Mouse (Mus musculus) A20 (cell line): ENCODE measurements around the gene Sh3rf3.

ENCODE experiments used
- DNase-seq: peaks from one replicate; pipeline ENCODE4 v3.0.0-alpha.2; 2011; ENCODE audit warnings: low read depth, low spot score

The Sh3rf3 gene

GRCm38 (mm10) chr10:58915301-58916245 lies 102.4 kb downstream of the Sh3rf3 start:
- no peak for DNase-seq

DNA sequence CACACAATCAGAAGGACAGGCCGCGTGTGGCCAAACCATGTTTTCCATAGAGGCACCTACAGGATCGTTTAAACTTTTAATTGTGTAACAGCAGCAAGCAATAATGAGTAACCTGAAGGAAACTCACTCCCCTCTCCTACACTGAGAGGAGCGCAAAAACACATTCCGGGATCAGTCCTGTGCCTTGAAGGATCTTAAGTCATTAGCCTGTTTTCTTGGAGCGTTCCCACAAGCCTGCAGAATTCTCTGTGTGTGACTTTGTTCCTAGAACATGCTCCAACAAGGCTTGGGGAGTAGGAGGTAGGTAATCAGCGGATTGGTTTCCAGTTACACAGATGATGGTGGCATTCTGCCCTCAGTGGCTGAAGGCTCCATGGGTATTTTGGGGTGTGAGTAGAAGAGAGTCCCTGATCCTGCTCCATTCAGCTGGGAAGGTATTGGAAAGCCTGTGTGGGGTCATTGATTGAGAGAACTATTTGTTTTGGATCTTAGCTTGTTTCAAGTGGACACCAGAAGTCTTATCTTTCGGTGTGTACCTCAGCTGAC lies 108.6 kb downstream of the Sh3rf3 start:
- no peak for DNase-seq

- DNase-seq: no peak
Measured at GRCm38 (mm10) chr10:58922216-58922829, 109.2 kb downstream of the Sh3rf3 start.

DNA sequence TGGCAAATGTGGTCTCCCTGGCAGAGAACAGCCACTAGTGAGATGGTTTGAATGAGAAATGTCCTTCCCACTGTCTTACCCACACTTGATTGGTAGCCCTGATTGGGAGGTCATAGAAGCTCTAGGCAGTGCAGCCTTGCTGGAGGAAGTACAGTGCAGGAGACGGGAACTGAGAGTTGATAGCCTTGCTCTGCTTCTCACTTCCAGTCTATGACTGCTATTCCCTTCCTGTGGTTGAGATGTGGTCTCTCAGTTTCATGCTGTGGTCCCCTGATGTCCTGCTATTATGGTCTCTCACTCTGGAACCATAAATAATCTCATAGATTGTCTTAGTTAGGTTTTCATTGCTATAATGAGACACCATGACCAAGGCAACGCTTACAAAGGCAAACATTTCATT lies 109.8 kb downstream of the Sh3rf3 start:
- DNase-seq: no peak

- DNase-seq: no peak
Measured at GRCm38 (mm10) chr10:58926578-58926977, 113.4 kb downstream of the Sh3rf3 start.

- DNase-seq: no peak
Measured at GRCm38 (mm10) chr10:58928952-58929442, 115.8 kb downstream of the Sh3rf3 start.

DNA sequence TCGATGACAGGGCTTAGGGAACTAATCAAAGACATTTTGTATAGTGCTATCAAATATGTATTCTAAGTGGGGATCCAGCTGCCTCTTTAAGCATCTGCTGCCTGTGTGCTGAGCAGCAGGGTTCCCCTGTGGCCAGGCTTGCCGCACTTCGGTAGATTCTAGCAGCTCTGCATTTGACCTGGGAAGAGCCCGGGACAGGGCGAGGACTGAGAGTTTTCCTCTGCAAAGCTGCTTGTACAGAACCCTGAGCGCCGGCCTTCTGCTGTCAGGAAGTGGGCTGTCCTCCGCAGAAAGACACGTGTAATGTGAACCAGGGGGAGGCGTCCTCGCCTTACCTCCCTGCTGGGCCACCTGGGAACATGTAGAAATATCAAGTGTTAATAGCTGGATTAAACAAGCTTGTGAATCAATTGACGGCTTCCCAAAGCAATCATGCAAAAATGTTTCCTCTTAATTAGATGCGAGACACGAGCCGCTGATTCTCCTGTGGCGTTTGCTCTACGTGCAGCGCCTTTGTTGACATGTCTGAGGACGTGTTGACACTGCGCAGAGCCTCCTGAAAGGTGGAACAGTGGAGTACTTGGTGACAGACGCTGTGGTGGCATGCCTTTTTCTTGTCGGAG lies 119.1 kb downstream of the Sh3rf3 start:
- DNase-seq: no peak

DNA sequence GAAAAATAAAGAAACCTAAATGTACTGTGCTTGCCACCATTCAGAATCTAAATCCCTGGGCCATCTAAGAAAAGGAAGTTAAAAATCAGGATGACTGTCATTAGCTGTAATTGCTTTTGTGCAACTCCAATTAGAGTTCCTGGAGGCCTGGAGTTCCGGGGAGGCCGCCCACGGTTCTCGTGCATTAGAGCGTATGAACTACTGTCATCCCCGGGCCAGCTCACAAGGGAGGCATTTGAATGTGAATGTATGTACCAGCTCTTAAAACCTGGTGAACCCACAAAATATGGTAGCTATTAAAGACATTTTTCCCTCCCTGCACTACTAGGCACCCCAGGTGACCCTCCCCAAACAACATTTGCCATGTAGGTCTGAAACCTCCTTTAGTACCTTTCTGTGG lies 122.4 kb downstream of the Sh3rf3 start:
- no peak for DNase-seq

DNA sequence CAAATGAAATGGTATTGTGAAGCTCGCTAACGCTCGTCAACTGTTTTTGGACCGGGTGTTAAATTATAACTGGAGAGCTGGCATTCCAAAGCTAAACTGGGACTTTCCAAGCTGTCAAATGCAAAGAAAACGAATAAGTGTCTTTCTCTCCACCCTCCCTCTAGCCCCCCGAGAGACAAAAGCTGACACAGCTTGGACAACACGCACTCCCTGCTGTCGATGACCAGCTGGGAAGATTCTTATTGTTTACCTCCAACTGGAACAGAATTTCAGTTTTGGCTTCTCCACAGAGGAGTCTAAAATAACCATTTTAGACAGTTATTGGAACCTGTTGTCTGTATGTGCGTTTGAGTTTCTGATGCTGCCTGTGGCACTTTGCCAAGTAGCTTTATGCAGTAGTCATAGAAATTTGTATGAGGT lies 123.3 kb downstream of the Sh3rf3 start:
- DNase-seq: no peak

DNA sequence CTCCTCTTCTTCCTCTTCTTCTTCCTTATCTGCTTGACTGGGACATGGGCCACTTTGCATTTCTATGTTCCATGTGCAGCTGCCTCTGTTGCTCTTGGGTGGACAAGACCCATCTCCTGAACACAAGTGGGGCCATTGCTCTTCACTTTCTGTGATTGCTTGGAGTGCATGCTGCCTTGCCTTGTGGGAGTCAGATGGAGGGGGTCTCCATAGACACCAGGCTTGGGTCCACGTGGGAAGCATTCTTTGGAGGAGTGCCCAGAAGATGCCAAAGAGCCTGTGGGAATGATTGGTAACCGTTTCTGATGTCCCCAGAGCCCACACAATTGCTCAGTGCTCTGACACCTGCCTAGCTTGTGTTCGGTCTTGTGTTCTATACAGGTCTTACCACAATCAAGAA lies 124.4 kb downstream of the Sh3rf3 start:
- DNase-seq: no peak

DNA sequence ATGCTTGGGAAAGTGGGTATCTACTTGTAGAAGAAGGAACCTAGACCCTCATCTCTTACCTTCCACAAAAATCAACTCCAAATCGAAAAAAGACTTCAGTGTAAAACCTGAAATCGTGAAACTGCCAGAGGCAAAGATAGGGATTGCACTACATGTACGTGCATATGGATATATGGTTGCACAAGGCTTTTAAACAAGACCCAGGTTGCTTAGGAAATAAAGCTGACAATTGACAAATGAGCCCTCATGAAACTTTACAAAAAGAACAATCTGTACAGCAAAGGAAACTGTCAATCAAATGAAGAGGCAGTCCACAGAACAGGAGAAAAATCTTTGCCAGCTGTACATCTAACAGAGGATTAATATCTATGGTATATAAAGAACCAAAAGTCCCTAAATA lies 129.7 kb downstream of the Sh3rf3 start:
- DNase-seq: no peak

DNA sequence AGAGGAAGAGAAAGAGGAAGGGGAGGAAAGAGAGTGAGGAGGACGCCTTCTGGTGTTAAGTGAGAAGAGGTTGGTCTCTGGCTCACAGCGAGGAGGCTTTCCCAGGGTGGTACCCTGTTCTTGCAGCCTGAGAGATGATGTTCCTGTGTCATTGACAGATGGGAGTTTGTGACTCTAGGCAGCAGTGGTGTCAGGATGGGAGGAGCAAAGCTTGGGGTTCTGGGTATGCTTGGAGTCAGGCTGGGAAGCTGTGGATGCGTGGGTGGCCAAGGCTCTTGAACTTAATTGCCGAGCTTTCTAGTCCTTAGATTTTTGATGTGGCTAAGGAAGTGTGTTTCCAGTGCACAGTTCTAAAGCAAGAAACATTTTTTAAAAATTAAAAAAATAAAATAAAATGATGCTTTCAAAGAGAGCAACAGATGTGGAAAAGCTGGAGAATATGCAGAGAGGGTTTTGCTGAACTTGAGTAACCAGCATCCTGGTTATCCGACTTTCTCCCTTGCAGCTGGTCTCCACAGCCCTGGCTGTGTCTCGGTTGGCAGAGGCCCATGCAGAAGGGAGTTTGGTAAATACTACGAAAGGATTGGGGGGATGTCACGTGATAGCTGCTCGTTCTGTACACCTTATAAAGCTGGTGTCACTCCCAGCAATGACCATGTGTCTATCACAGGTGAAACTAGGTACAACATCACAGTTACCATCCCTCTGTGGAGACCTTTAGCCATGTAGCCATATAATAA lies 130.7 kb downstream of the Sh3rf3 start:
- DNase-seq: no peak

DNA sequence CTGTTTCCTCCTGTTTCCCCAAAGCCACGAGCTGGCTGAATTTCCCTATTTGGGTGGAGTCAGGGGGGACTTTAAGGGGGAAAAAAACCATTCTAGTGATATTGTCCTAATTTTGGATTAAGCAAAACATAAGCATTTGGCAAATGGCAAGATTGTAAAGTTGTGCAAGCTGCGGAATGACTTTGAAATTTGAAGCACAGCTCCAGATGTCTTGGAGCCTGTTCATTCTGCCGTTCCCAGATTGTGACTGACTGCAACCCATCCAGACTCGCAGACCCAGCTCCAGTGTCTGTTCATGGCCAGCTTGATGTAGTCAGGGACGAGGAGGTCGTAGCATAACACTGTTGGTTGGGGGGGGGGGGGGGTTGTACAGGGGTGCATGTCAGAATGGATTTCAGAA lies 131.8 kb downstream of the Sh3rf3 start:
- DNase-seq: no peak

- no peak for DNase-seq
Measured at GRCm38 (mm10) chr10:58949770-58950638, 136.8 kb downstream of the Sh3rf3 start.

DNA sequence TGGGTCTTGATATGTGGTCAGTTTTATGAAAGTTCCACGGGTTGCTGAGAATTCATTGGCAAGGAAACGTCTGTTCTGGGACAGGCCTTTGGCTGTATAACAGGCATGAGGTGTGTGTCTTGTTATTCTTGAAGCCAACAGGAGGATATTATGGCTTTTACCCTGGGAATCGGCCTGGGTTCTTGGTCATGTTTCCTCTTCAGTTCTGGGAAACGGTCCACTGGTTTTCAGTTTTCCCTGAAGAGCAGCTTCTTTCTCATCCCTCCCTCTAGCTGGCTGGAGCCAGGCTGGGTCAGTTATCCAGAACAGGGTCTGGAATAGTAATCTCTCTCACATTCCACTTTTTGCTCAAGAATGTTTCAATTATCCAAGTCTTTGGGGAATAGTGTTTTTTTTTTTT lies 147.0 kb downstream of the Sh3rf3 start:
- no peak for DNase-seq

- no peak for DNase-seq
Measured at GRCm38 (mm10) chr10:58968236-58968635, 155.1 kb downstream of the Sh3rf3 start.

GRCm38 (mm10) chr10:58969351-58969750 lies 156.2 kb downstream of the Sh3rf3 start:
- DNase-seq: no peak

DNA sequence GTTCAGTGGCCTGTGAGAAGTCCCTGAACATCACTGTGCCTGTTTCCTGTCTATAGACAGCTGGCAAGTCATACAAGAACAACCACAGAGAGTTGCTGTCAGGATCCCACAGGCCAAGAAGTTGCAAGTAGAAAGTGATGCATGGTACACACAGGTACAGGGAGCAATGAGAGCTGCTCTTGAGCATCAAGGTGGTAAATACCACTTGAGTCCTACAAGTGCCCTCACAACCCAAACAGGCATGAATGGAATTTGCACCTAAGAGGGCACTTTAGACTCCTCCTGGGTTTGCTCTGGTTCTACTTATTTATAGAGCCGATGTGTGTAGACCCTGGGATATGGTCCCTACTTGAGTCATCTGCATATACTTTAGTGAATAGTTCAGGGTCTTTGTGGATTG lies 159.0 kb downstream of the Sh3rf3 start:
- DNase-seq: no peak

- DNase-seq: no peak
Measured at GRCm38 (mm10) chr10:58974138-58974537, 161.0 kb downstream of the Sh3rf3 start.

DNA sequence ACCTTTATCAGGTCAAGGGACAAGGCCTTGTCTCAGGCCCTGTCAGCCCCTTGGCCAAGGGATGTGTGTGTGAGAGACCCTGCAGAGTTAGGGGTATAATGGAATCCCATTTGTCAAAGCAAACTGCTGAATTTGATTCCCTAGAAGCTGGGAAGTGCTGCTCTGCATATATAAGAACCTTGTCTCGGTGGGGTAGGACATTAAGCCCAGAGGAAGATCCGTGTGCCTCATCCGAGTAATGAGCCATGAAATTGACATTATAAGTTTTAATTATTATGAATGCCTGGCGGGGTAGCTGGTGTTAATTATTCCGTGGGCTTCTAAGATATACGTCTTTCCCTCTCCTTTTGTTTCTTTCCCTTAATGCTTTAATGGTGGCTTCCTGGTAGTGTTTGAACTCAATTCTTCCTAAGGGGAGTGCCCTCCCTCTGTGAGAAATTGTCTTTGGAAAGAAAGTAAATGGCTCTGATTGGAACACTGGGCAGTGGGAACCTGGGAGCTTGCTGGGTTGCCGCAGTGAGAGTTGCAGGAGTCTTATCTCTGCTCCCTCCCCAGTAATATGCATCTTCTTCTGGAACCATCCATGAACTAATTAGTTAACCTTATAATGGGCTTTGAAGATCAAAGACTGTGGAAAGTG lies 166.3 kb downstream of the Sh3rf3 start:
- DNase-seq: no peak
